Mouse (Mus musculus) forelimb bud, embryonic 11.5 days (tissue): ENCODE measurements around the gene Micall1.

Source experiments
- DNase-seq: peaks from one replicate; pipeline ENCODE4 v3.0.0-alpha.2; 2012; ENCODE audit warnings: low read depth, low spot score

The Micall1 gene

GRCm38 (mm10) chr15:79097135-79097534, 11.6 kb upstream of the Micall1 start:
- no peak for DNase-seq

- no peak for DNase-seq
These were observed 11.1 kb upstream of the Micall1 start for GRCm38 (mm10) chr15:79097611-79098025.

- no peak for DNase-seq
These were observed 10.5 kb upstream of the Micall1 start for GRCm38 (mm10) chr15:79098220-79098619.

- no peak for DNase-seq
These were observed 9.8 kb upstream of the Micall1 start for GRCm38 (mm10) chr15:79098868-79099267.

- DNase-seq: no peak
These were observed 9.2 kb upstream of the Micall1 start for GRCm38 (mm10) chr15:79099456-79099855.

- DNase-seq: no peak
These were observed 8.3 kb upstream of the Micall1 start for GRCm38 (mm10) chr15:79100391-79100790.

GRCm38 (mm10) chr15:79101531-79101930, 7.2 kb upstream of the Micall1 start:
- DNase-seq: no peak

GRCm38 (mm10) chr15:79103264-79103663, 5.4 kb upstream of the Micall1 start:
- no peak for DNase-seq

- DNase-seq: no peak
These were observed 2.9 kb upstream of the Micall1 start for GRCm38 (mm10) chr15:79105804-79106203.

- DNase-seq: peak; percentile 43
These were observed 732 bp upstream of the Micall1 start for GRCm38 (mm10) chr15:79107966-79108365.

- no peak for DNase-seq
These were observed 730 bp downstream of the Micall1 start for GRCm38 (mm10) chr15:79109321-79109934.

- DNase-seq: no peak
These were observed 1.3 kb downstream of the Micall1 start for GRCm38 (mm10) chr15:79110031-79110430.

- DNase-seq: no peak
These were observed 1.8 kb downstream of the Micall1 start for GRCm38 (mm10) chr15:79110528-79110927.

- no peak for DNase-seq
These were observed 3.1 kb downstream of the Micall1 start for GRCm38 (mm10) chr15:79111774-79112173.

GRCm38 (mm10) chr15:79115276-79115675, 6.6 kb downstream of the Micall1 start:
- no peak for DNase-seq

GRCm38 (mm10) chr15:79119491-79119890, 10.8 kb downstream of the Micall1 start:
- no peak for DNase-seq

GRCm38 (mm10) chr15:79122119-79122518, 13.4 kb downstream of the Micall1 start:
- DNase-seq: no peak

- DNase-seq: no peak
These were observed 13.8 kb downstream of the Micall1 start for GRCm38 (mm10) chr15:79122546-79122945.

GRCm38 (mm10) chr15:79123751-79124150, 15.1 kb downstream of the Micall1 start:
- no peak for DNase-seq

- no peak for DNase-seq
These were observed 15.7 kb downstream of the Micall1 start for GRCm38 (mm10) chr15:79124331-79124875.

- peak; percentile 68 for DNase-seq
These were observed 17.7 kb downstream of the Micall1 start for GRCm38 (mm10) chr15:79126217-79126932.

GRCm38 (mm10) chr15:79127101-79127500, 18.4 kb downstream of the Micall1 start:
- DNase-seq: no peak

- DNase-seq: no peak
These were observed 19.5 kb downstream of the Micall1 start for GRCm38 (mm10) chr15:79128208-79128607.
